Comparison of ENCODE assay signal across 17 mouse cellular contexts in the genomic region with DNA sequence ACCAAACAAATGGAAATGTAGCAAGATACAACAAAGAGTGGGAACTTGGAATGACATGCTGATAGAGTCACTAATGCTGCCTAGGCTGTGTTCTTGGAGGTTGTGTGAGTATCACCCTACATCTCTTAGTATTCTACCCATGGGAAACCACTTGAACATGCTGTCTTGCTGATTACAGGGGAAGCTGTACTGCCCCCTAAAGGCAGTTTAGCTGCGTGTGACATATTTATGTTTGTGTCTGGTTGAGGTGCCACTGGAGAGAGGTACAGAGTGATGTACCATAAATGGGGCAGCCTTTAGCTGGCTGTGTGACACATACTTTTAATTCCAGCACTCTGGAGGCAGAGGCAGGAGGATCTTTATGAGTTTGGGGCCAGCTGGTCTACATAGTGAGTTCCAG.
DNase-seq lines count a peak whose midpoint lies in the region; ATAC-seq and TF ChIP-seq lines count a peak whose summit lies in the region.
"Had no signal": no experiment of that assay in that cellular context is flagged by ENCODE, and none has a peak within 500 bp of the region (broad histone marks: within the 10 kb centered on the region; RNA-seq: fewer than 3 reads in every experiment).

No protein-coding gene starts in this region.

- TF ChIP-seq EP300 in stomach, postnatal 0 days (optimal IDR thresholded peaks at IDR 0.05), result no peak

- H3K36me3 ChIP-seq in stomach, postnatal 0 days (ENCODE audit: control insufficient read depth, insufficient read depth, low read length), result no peaks in the 10 kb centered on the region
- H3K36me3 ChIP-seq: embryonic facial prominence, embryonic 15.5 days; heart, embryonic 15.5 days; hindbrain, embryonic 10.5 days; limb, embryonic 15.5 days had no signal

- H3K4me3 ChIP-seq in left cerebral cortex, adult 2 months, result no peak overlapping the region
- H3K4me3 ChIP-seq in cortical plate, adult 2 months (ENCODE audit: insufficient read depth, low read length), result no peak overlapping the region
- H3K4me3 ChIP-seq in stomach, postnatal 0 days (ENCODE audit: low read depth, low read length), result no peak overlapping the region
- H3K4me3 ChIP-seq: embryonic facial prominence, embryonic 15.5 days; forebrain, embryonic 13.5 days; heart, embryonic 15.5 days; hindbrain, embryonic 10.5 days; limb, embryonic 15.5 days had no signal

- DNase-seq in left cerebral cortex, adult 2 months (ENCODE audit: extremely low spot score in 1 of 2, low spot score in 2 of 2), result no peak
- DNase-seq in left cerebral cortex, adult 8-10 months (ENCODE audit: low spot score in 2 of 2), result no peak
- DNase-seq in thymus, postnatal 25 days, result peak; percentile 8
- DNase-seq in thymus, adult 18-20 months, result no peak
- DNase-seq in stomach, postnatal 0 days (ENCODE audit: low spot score), result no peak
- DNase-seq in urinary bladder, postnatal 14 days (ENCODE audit: low spot score), result no peak
- no peak for DNase-seq in heart, adult 8-10 months (ENCODE audit: low spot score)
- DNase-seq: adrenal gland, postnatal 10 days; cerebellum, adult 2 months had no signal

- H3K4me2 ChIP-seq in stomach, postnatal 0 days (replicated peaks; ENCODE audit: low read depth), result no peak overlapping the region
- H3K4me2 ChIP-seq: embryonic facial prominence, embryonic 15.5 days; forebrain, embryonic 13.5 days; heart, embryonic 15.5 days; limb, embryonic 15.5 days had no signal

- no peak for TF ChIP-seq POLR2A in cortical plate, adult 2 months (IDR thresholded peaks at IDR 0.05; ENCODE audit: extremely low read depth, insufficient read depth, low read length)

- ATAC-seq in stomach, postnatal 0 days (ENCODE audit: low FRiP score, low TSS enrichment), result no peak
- ATAC-seq: forebrain, embryonic 13.5 days; intestine, embryonic 16.5 days; midbrain, embryonic 16.5 days had no signal

- peaks cover 3% of the 10 kb centered on the region; the same call in 1 of the 2 replicates for H3K4me1 ChIP-seq in cortical plate, adult 2 months (ENCODE audit: control insufficient read depth, insufficient read depth, low read length)
- no peaks in the 10 kb centered on the region for H3K4me1 ChIP-seq in stomach, postnatal 0 days (replicated peaks; ENCODE audit: control insufficient read depth, insufficient read depth)

- WGBS in stomach, postnatal 0 days, result 73% methylated on average over 1 of the region's 1 CpGs

- intact Hi-C loops in left cerebral cortex, adult 2 months (cut with DNase I), result no loop called here

- H3K9ac ChIP-seq in stomach, postnatal 0 days (ENCODE audit: low read length), result no peak overlapping the region
- H3K9ac ChIP-seq: embryonic facial prominence, embryonic 15.5 days; forebrain, embryonic 13.5 days; heart, embryonic 15.5 days; limb, embryonic 15.5 days had no signal

- H3K9me3 ChIP-seq in stomach, postnatal 0 days (ENCODE audit: control insufficient read depth, low read length), result no peaks in the 10 kb centered on the region
- H3K9me3 ChIP-seq: embryonic facial prominence, embryonic 15.5 days; forebrain, embryonic 13.5 days; heart, embryonic 15.5 days; hindbrain, embryonic 10.5 days; limb, embryonic 15.5 days had no signal

- H3K27ac ChIP-seq in left cerebral cortex, adult 2 months, result no peak overlapping the region
- no peak overlapping the region for H3K27ac ChIP-seq in cortical plate, adult 2 months (ENCODE audit: insufficient read depth, low read length)
- H3K27ac ChIP-seq in stomach, postnatal 0 days (replicated peaks), result no peak overlapping the region
- H3K27ac ChIP-seq: embryonic facial prominence, embryonic 15.5 days; forebrain, embryonic 13.5 days; heart, embryonic 15.5 days; hindbrain, embryonic 10.5 days; limb, embryonic 15.5 days had no signal

- peak; percentile 26 for TF ChIP-seq CTCF in left cerebral cortex, adult 2 months (IDR thresholded peaks at IDR 0.05)
- TF ChIP-seq CTCF in cortical plate, adult 2 months (IDR thresholded peaks at IDR 0.05; ENCODE audit: extremely low read depth, insufficient read depth, low read length), result peak; percentile 17; the same call in 1 of the 2 replicates
- peak; percentile 51 for TF ChIP-seq CTCF in stomach, postnatal 0 days (IDR thresholded peaks at IDR 0.05; ENCODE audit: low read depth)

- H3K27me3 ChIP-seq in stomach, postnatal 0 days (ENCODE audit: control insufficient read depth, insufficient read depth, low read length), result no peaks in the 10 kb centered on the region
- H3K27me3 ChIP-seq: embryonic facial prominence, embryonic 15.5 days; heart, embryonic 15.5 days; limb, embryonic 15.5 days had no signal
